Mouse (Mus musculus) Patski (cell line): Measurements from ENCODE around the gene Arl4c. TPM values are rescaled to one million over a fixed set of nuclear protein-coding genes. Genes with fewer than 3 reads are reported as not detected.
"Not testable (repeated sequence)": the region's sequence is repeated elsewhere in the genome, so short reads cannot be mapped to it uniquely, and the experiment has no call there.

Source experiments
- ATAC-seq: fragments of 100-300 bp; one replicate; pipeline ENCODE4 v1.8.0; 2021
- CTCF ChIA-PET: fragments of 350-600 bp; sonication (Branson Sonifier 250); formaldehyde crosslinking; loops from one replicate; lab custom pipeline; 2022; ENCODE audit warnings: inconsistent platforms; lab: Charles Lee
- POLR2A ChIA-PET: fragments of 350-600 bp; sonication (Branson Sonifier 250); formaldehyde crosslinking; loops from one replicate; lab custom pipeline; 2022; ENCODE audit warnings: antibody characterized with exemption, inconsistent platforms; lab: Charles Lee
- DNase-seq: peaks from one replicate; pipeline ENCODE4 v3.0.0-alpha.2; 2011; ENCODE audit warnings: low read depth, low spot score
- H3K27me3 ChIP-seq: fragments of 371-371 bp; one replicate; pipeline ENCODE4 v1.5.1; 2021
- CTCF ChIP-seq: fragments of 100-300 bp; IDR thresholded peaks from one replicate; pipeline ENCODE4 v1.5.1; 2021
- in situ Hi-C: fragments of 300-500 bp; cut with MboI; formaldehyde crosslinking; loops from 3 replicates; pipeline ENCODE4 v1.11.1; 2018; ENCODE audit warnings: low pct_unique_long_range_greater_than_20kb, mixed read lengths
- polyA plus RNA-seq: library from polyadenylated mRNA; unstranded; gene quantifications from one replicate; pipeline ENCODE4 v1.2.3, GENCODE M21; 2021

Arl4c gene
- polyA plus RNA-seq, 1 experiment from 2014 or later: 146 TPM

DNA sequence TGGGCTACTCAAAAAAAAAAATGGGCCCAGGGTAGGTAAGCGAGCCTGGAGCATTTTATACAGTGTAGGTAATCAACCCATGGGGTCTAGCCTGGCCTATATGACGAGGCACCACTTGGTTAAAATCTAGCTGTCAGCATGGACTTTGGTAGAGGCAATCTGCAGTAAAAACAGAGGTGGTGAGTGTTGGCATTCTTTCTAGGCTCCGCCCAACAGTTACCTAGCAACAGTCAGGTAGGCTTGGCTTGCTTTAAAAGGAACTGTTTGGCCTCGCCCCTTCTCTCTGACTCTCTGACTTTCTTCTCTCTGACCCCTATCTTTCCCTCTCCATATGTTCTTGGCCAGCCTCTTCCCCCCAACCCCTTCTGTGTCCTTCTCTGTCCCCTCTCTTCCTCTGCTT is 63.4 kb downstream of the Arl4c start:
- DNase-seq (no peak), ATAC-seq (no peak)
- ChIA-PET POLR2A (interaction anchor here (1.3 to 4.0 kb wide), 2 partner anchors 59 to 63 kb away, joined by 3 to 21 read pairs; partner anchors contain the start of gene Arl4c), CTCF (interaction anchor here (0.7 to 1.6 kb wide), 3 partner anchors 14 to 75 kb away, joined by 3 read pairs; no protein-coding TSS in a partner anchor)
- no peak for TF ChIP-seq CTCF
- H3K27me3 ChIP-seq: no peaks in the 10 kb centered on the region
- in situ Hi-C loops: no loop called here

DNA sequence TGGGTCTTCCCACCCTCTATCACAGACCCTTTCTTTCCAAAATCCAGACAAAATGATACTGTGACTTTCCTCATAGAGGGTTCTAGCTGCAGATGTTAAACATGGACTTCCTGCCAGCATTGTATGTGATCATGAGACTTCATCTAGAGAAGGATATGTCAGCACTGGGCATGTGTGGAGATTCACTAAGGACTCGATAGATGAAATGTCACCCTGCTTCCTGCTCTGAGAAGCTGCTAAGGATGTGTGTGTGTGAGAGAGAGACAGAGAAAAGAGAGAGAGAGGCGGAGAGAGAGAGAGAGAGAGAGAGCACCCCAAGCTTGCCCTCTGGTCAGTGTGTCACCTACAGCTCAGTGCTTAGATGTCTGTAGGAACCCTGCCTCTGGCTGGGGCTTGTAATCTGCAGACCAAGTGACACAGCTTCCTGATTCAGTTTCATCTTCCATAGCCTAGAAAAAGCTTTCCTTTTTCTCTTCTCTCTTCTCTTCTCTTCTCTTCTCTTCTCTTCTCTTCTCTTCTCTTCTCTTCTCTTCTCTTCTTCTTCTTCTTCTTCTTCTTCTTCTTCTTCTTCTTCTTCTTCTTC is 65.4 kb downstream of the Arl4c start:
- H3K27me3 ChIP-seq, DNase-seq, in situ Hi-C loops, POLR2A ChIA-PET, ATAC-seq, CTCF ChIA-PET: not testable (repeated sequence)

DNA sequence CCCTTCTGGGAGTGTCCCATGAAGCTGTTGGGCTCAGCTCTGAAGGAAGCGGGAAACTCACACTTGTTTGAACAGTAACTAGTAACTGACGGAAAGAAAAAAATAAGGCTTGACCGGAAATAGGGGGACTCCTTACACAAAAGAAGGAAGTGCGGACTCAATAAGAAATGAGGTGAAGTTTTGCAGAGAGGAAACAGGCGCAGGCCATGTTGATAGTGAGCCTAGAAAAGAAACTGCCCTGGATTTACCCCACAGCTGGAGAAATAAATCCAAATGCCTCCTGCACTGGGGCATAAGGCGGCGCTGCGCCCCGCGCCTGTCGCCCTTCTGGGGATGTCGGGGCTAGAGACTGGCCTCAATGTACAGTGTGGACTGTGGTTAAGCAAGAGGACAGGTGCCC is 66.4 kb downstream of the Arl4c start:
- H3K27me3 ChIP-seq: no peaks in the 10 kb centered on the region
- TF ChIP-seq CTCF: no peak
- POLR2A ChIA-PET: no interaction called here
- ATAC-seq: no peak
- CTCF ChIA-PET: no interaction called here
- in situ Hi-C loops: no loop called here
- DNase-seq: no peak

DNA sequence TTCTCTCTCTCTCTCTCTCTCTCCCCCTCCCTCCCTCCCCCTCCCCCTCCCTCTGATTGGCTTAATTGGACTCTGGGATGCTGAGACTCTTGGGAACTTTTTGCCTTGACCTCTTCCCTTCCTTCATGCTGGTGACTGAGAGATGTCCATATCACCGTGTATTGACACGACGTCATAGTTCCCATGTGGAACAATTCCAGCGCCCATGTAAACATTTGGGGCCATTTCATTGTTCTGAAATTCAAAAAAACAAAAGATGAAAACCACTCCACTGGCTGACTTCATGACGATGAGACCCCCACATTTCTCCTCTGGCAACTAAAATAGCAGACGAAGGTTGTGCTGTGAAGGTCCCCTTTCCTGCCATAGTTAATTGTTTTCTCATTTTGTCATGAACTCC is 69.2 kb downstream of the Arl4c start:
- ATAC-seq (no peak), DNase-seq (no peak)
- H3K27me3 ChIP-seq: no peaks in the 10 kb centered on the region
- ChIA-PET CTCF (no interaction called here), POLR2A (no interaction called here)
- in situ Hi-C loops: no loop called here
- TF ChIP-seq CTCF: no peak

DNA sequence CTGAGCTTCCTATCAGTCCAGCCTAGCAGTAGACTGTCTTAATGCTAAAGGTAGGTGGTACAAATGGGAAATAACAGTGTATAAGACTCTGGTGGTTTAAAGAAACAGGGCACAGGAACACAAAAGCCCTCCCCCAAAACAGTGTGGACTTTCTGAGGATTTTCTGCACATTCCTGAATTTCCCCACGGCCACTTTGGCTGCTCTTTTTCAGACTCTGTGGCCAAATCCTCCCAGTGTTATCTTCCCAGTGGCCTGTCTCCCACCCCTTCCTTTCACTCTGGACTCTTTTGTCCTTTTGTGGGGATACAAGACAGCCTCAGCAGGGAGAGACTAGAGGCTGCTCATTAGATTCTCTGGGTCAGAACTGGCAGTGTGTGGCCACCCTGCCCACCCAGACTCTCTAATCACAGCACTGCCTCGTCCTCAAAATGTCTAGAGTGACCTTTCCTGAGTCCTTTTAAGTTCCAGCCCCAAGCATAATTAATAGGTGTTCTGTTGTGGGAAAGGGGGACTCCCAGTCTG is 72.0 kb downstream of the Arl4c start:
- ATAC-seq: no peak
- in situ Hi-C loops: no loop called here
- no peak for DNase-seq

DNA sequence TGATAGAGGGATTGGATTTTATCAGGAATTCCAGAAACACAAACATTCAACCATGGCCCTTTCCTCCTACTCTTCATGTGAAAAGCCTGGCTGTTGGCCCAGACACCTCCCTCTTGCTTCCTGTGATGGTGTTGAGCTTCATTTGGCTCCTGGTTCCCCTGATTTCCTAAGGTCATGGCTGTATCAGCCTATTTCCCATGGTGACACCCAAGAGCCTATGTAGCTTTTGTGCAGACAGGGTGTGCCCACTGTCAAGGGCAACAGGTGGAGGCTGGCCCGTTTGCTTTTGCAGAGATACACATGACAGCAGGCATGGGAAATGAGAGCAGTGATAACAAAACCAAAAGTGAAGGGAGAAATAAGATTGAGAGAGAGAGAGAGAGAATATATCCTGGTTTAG is 76.8 kb downstream of the Arl4c start:
- ATAC-seq (no peak), DNase-seq (no peak)
- no peaks in the 10 kb centered on the region for H3K27me3 ChIP-seq
- in situ Hi-C loops: no loop called here
- TF ChIP-seq CTCF: no peak
- CTCF ChIA-PET: interaction anchor here (0.8 to 1.6 kb wide), 2 partner anchors 14 to 19 kb away, joined by 3 read pairs; no protein-coding TSS in a partner anchor
- POLR2A ChIA-PET: no interaction called here

More for the DNA sequence above, 72.0 kb downstream of the Arl4c start:
- ChIA-PET POLR2A (no interaction called here), CTCF (no interaction called here)
- no peaks in the 10 kb centered on the region for H3K27me3 ChIP-seq
- TF ChIP-seq CTCF: no peak

DNA sequence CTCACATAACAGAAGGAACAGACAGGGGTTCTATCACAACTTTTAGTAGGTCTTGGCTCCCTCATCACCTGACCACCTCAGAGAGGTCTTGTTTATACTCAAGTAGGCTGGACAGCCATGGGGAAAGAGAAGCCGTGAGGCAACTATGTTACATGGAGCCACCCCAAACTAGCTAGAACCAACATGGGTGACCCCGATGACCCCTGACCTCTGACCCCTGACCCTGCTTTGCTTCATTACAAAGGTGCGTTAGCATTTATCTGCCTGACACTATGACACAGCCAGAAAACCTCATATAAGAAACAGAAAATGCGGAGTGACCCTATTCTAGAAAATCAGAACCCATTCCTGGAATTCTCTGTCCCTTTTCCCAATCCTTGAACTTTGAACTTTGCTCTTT is 77.6 kb downstream of the Arl4c start:
- in situ Hi-C loops: no loop called here
- no peaks in the 10 kb centered on the region for H3K27me3 ChIP-seq
- ChIA-PET CTCF (interaction anchor here (1.6 kb wide), 1 partner anchor 15 kb away, joined by 3 read pairs; no protein-coding TSS in a partner anchor), POLR2A (no interaction called here)
- no peak for ATAC-seq
- TF ChIP-seq CTCF: no peak
- DNase-seq: no peak

DNA sequence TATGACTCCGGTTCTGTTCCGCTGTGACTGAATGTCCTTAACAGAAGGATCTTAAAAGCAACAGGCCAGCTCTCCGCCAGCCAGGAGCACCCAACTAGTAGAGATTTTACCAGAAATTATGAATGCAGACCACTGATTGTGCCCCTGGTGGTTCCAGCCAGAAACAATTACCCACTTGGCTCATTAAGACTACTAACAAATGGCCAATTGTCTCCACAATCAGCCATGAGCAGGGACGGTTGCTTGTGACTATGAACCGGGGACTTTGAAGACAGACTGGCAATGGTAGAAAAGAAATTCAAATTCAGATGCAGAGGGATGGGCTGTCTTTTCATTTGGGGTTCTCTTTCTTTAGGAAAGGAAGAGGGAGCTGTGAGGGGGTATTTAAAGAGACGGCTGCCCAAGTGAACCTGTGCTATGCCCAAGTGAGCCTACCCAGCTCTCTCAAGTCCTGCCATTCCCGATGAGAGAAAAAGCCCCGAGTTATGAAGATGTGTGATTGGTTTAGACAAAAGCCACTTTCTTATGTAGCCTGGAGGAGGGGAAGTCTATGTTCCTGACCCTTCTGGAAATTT is 78.4 kb downstream of the Arl4c start:
- in situ Hi-C loops: no loop called here
- TF ChIP-seq CTCF: no peak
- POLR2A ChIA-PET: no interaction called here
- no peaks in the 10 kb centered on the region for H3K27me3 ChIP-seq
- CTCF ChIA-PET: interaction anchor here (1.6 kb wide), 1 partner anchor 16 kb away, joined by 3 read pairs; no protein-coding TSS in a partner anchor
- DNase-seq: no peak
- ATAC-seq: no peak

Other genes with a start within 250 kb of the Arl4c start
- not detected for gene Glrp1, start 192.2 kb downstream of the Arl4c start, polyA plus RNA-seq